In the genomic region with DNA sequence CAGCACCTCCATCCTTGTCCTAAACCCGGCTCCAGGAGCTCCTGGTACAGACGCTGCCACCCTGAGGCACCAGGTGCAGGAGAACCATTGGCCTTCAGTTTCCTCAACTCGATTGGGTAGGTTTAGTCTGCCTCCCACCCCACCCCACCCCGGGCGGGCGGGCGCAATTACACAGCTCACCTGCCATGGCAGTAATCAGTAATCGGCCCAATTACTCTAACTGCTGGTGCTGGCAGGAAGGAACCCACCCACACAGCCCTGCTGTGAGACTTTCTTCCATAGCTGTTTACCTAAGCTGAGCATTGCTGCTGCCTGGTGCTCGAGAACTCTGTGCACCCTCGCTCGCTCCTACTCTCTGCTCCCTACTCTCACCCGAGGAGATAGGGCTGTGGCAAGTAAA, we compare ENCODE assay signal across 27 mouse cellular contexts. TPM values are rescaled to one million over a fixed set of nuclear protein-coding genes. Genes with fewer than 3 reads are reported as not detected.
DNase-seq lines count a peak whose midpoint lies in the region; ATAC-seq and TF ChIP-seq lines count a peak whose summit lies in the region.
"Had no signal": no experiment of that assay in that cellular context is flagged by ENCODE, and none has a peak within 500 bp of the region (broad histone marks: within the 10 kb centered on the region; RNA-seq: fewer than 3 reads in every experiment).

No protein-coding gene starts in this region.

- no peaks in the 10 kb centered on the region for H3K9me3 ChIP-seq in E14TG2a.4 (ENCODE audit: low read length)
- no peaks in the 10 kb centered on the region for H3K9me3 ChIP-seq in kidney, embryonic 15.5 days (replicated peaks)
- H3K9me3 ChIP-seq: embryonic facial prominence, embryonic 12.5 days; forebrain, embryonic 15.5 days; heart, embryonic 10.5 days; heart, embryonic 15.5 days; hindbrain, embryonic 12.5 days; limb, embryonic 12.5 days; lung, embryonic 15.5 days; midbrain, embryonic 10.5 days; midbrain, embryonic 15.5 days; stomach, embryonic 15.5 days had no signal

- H3K4me3 ChIP-seq in E14TG2a.4 (replicated peaks; ENCODE audit: low read length) = 0 out of 2 replicates have a peak overlapping the region, but pooled peaks have one; percentile 3
- no peak overlapping the region for H3K4me3 ChIP-seq in kidney, embryonic 15.5 days (replicated peaks)
- H3K4me3 ChIP-seq: embryonic facial prominence, embryonic 12.5 days; forebrain, embryonic 15.5 days; heart, embryonic 10.5 days; heart, embryonic 15.5 days; hindbrain, embryonic 12.5 days; left cerebral cortex, adult 2 months; limb, embryonic 12.5 days; lung, embryonic 15.5 days; midbrain, embryonic 10.5 days; midbrain, embryonic 15.5 days; stomach, embryonic 15.5 days had no signal

- no peak overlapping the region for H3K4me2 ChIP-seq in kidney, embryonic 15.5 days
- H3K4me2 ChIP-seq: embryonic facial prominence, embryonic 12.5 days; forebrain, embryonic 15.5 days; heart, embryonic 15.5 days; hindbrain, embryonic 12.5 days; limb, embryonic 12.5 days; liver, embryonic 11.5 days; lung, embryonic 15.5 days; midbrain, embryonic 15.5 days; stomach, embryonic 15.5 days had no signal

- 62% methylated on average over 12 of the region's 12 CpGs for WGBS in kidney, embryonic 15.5 days

- H3K36me3 ChIP-seq in E14TG2a.4 (ENCODE audit: insufficient read depth, low read length) = no peaks in the 10 kb centered on the region
- no peaks in the 10 kb centered on the region for H3K36me3 ChIP-seq in kidney, embryonic 15.5 days
- H3K36me3 ChIP-seq: embryonic facial prominence, embryonic 12.5 days; forebrain, embryonic 15.5 days; heart, embryonic 10.5 days; heart, embryonic 15.5 days; hindbrain, embryonic 12.5 days; limb, embryonic 12.5 days; lung, embryonic 15.5 days; midbrain, embryonic 10.5 days; midbrain, embryonic 15.5 days; stomach, embryonic 15.5 days had no signal

- ATAC-seq in kidney, embryonic 15.5 days (replicated peaks; ENCODE audit: low FRiP score) = peak; percentile 65
- no peak for ATAC-seq in monocyte, adult 5-6 weeks (replicated peaks; ENCODE audit: insufficient number of reproducible peaks, low FRiP score, low TSS enrichment, poor library complexity, severe bottlenecking)
- ATAC-seq: activated CD4-positive, CD25-positive, alpha-beta regulatory T cell, adult 4 months; forebrain, embryonic 15.5 days; midbrain, embryonic 15.5 days had no signal

- H3K27me3 ChIP-seq in E14TG2a.4 (ENCODE audit: insufficient read depth, low read length) = 0 out of 2 replicates have a peak, but pooled peaks cover 19% of the 10 kb centered on the region
- H3K27me3 ChIP-seq in kidney, embryonic 15.5 days = no peaks in the 10 kb centered on the region
- H3K27me3 ChIP-seq: embryonic facial prominence, embryonic 12.5 days; forebrain, embryonic 15.5 days; hindbrain, embryonic 12.5 days; limb, embryonic 12.5 days; lung, embryonic 15.5 days; midbrain, embryonic 15.5 days; stomach, embryonic 15.5 days had no signal

- H3K9ac ChIP-seq in kidney, embryonic 15.5 days = no peak overlapping the region
- H3K9ac ChIP-seq: embryonic facial prominence, embryonic 12.5 days; forebrain, embryonic 15.5 days; heart, embryonic 15.5 days; hindbrain, embryonic 12.5 days; limb, embryonic 12.5 days; lung, embryonic 15.5 days; midbrain, embryonic 15.5 days; stomach, embryonic 15.5 days had no signal

- no peak for TF ChIP-seq CTCF in E14TG2a.4 (conservative IDR thresholded peaks at IDR 0.05; ENCODE audit: low read length)

- peak overlapping the region; percentile 55 for H3K27ac ChIP-seq in kidney, embryonic 15.5 days
- H3K27ac ChIP-seq: embryonic facial prominence, embryonic 12.5 days; forebrain, embryonic 15.5 days; heart, embryonic 10.5 days; heart, embryonic 15.5 days; hindbrain, embryonic 12.5 days; left cerebral cortex, adult 2 months; limb, embryonic 12.5 days; lung, embryonic 15.5 days; midbrain, embryonic 10.5 days; midbrain, embryonic 15.5 days; stomach, embryonic 15.5 days had no signal

- H3K4me1 ChIP-seq in E14TG2a.4 (replicated peaks; ENCODE audit: low read depth, low read length) = peaks cover 10% of the 10 kb centered on the region
- peaks cover 14% of the 10 kb centered on the region for H3K4me1 ChIP-seq in kidney, embryonic 15.5 days
- H3K4me1 ChIP-seq: embryonic facial prominence, embryonic 12.5 days; forebrain, embryonic 15.5 days; hindbrain, embryonic 12.5 days; limb, embryonic 12.5 days; lung, embryonic 15.5 days; midbrain, embryonic 10.5 days; midbrain, embryonic 15.5 days; stomach, embryonic 15.5 days had no signal

- peak; percentile 54 for DNase-seq in brain, adult 2 months (ENCODE audit: low read depth, low spot score)
- peak; percentile 52 for DNase-seq in kidney, postnatal 36 days
- no peak for DNase-seq in thymus, postnatal 14 days
- DNase-seq in ovary, postnatal 36 days (ENCODE audit: low spot score) = no peak
- DNase-seq: adrenal gland, postnatal 14 days; B cell, adult 2 months; cerebellum, adult 11-12 months; cerebellum, adult 9-11 months; embryo, embryonic 11 days; gastrocnemius, postnatal 25 days; heart, adult 11 months had no signal

RNA-seq across cellular contexts. Expression of a gene that starts 22.0 kb away (rescaled TPM):
- polyA plus RNA-seq in kidney, embryonic 15.5 days (2015; fragmentation: Nextera tagmentation; extraction: Ambion mirVana) = 6.5 and 7.2 TPM in 2 replicates
- 1.3 to 2.5 TPM in 2 of 3 replicates, not detected in the other for total RNA-seq in monocyte, adult 5-6 weeks (2017)

RNA-seq across cellular contexts. Expression of a gene that starts 31.6 kb away (rescaled TPM):
- polyA plus RNA-seq in kidney, embryonic 15.5 days (2015; fragmentation: Nextera tagmentation; extraction: Ambion mirVana) = 46.5 and 51.7 TPM in 2 replicates
- 4.1 to 9.3 TPM (median 4.1 TPM) in 3 replicates for total RNA-seq in monocyte, adult 5-6 weeks (2017)

Comparison
In these comparisons a context has a peak if more than half of its experiments do, and no peak if none do; other contexts are left out.
1. DNase-seq: peak in brain, adult 2 months (single experiment) and kidney, postnatal 36 days (2 of 2); none in thymus, postnatal 14 days (single experiment) and ovary, postnatal 36 days (single experiment).